Mouse (Mus musculus) heart, embryonic 13.5 days (tissue): ENCODE results near the gene Gm8257. TPM values are rescaled to one million over a fixed set of nuclear protein-coding genes. Genes with fewer than 3 reads are reported as not detected.
"Not testable (repeated sequence)": the region's sequence is repeated elsewhere in the genome, so short reads cannot be mapped to it uniquely, and the experiment has no call there.

Experiments
- ATAC-seq: fragments of 200-750 bp; cut with Nextera tagmentation; 2 replicates; pipeline ENCODE4 v1.8.0; 2017; ENCODE audit warnings: moderate TSS enrichment; ENCODE audit not compliant: insufficient number of reproducible peaks, low FRiP score, low TSS enrichment; ENCODE audit errors: extremely low read depth
- H3K27ac ChIP-seq: fragments of 300-500 bp; sonication (generic); replicated peaks from 2 replicates; pipeline ENCODE4 v1.5.1; 2015; ENCODE audit warnings: moderate library complexity, mild to moderate bottlenecking, inconsistent platforms
- H3K27me3 ChIP-seq: fragments of 300-500 bp; sonication (generic); replicated peaks from 2 replicates; pipeline ENCODE4 v1.6.1; 2015; ENCODE audit warnings: mild to moderate bottlenecking, inconsistent platforms
- H3K36me3 ChIP-seq: fragments of 300-500 bp; sonication (generic); 2 replicates; pipeline ENCODE4 v1.6.1; 2015; ENCODE audit warnings: mild to moderate bottlenecking, inconsistent platforms
- H3K4me1 ChIP-seq: fragments of 300-500 bp; sonication (generic); 2 replicates; pipeline ENCODE4 v1.6.1; 2015; ENCODE audit warnings: inconsistent platforms
- H3K4me2 ChIP-seq: fragments of 300-500 bp; sonication (generic); 2 replicates; pipeline ENCODE4 v1.6.1; 2015; ENCODE audit warnings: inconsistent platforms, mild to moderate bottlenecking, moderate library complexity
- H3K4me3 ChIP-seq: fragments of 300-500 bp; sonication (generic); 2 replicates; pipeline ENCODE4 v1.5.1; 2015; ENCODE audit warnings: moderate library complexity, mild to moderate bottlenecking, inconsistent platforms
- H3K9ac ChIP-seq: fragments of 300-500 bp; sonication (generic); 2 replicates; pipeline ENCODE4 v1.6.1; 2015; ENCODE audit warnings: inconsistent platforms, mild to moderate bottlenecking, moderate library complexity
- H3K9me3 ChIP-seq: fragments of 300-500 bp; sonication (generic); 2 replicates; pipeline ENCODE4 v1.6.1; 2016; ENCODE audit warnings: inconsistent platforms
- WGBS: fragments of 180-500 bp; shearing (Covaris S2); methylation state at CpG from one replicate; pipeline ENCODE4 v1.1.7; 2015; ENCODE audit warnings: mixed read lengths; 5-methylcytosine and 5-hydroxymethylcytosine counted together
- polyA plus RNA-seq: library from polyadenylated mRNA; unstranded; fragments of >200 nt; fragmentation: Nextera tagmentation; extraction: Ambion mirVana; gene quantifications from 2 replicates; pipeline ENCODE4 v1.2.1, GENCODE M21; 2015

Gene Gm8257
- not detected in 2 replicates for polyA plus RNA-seq

GRCm38 (mm10) chr14:44706356-44706755 lies at the start of gene Gm8257:
Gm8257 (minus strand) TSS chr14:44706456.
- H3K4me1 ChIP-seq, H3K4me2 ChIP-seq, H3K27me3 ChIP-seq, H3K27ac ChIP-seq, H3K36me3 ChIP-seq, H3K4me3 ChIP-seq, H3K9ac ChIP-seq, H3K9me3 ChIP-seq, ATAC-seq: not testable (repeated sequence)
- WGBS: 41% methylated on average over 3 of the region's 3 CpGs

GRCm38 (mm10) chr14:44750240-44750639 lies 44.0 kb upstream of the Gm8257 start, which contains the start of gene Gm8267:
Gm8267 (minus strand) TSS chr14:44750340.
- no peaks in the 10 kb centered on the region for H3K36me3 ChIP-seq
- H3K4me3 ChIP-seq: no peak within 1 kb of the TSS
- no peak within 1 kb of the TSS for H3K27ac ChIP-seq
- ATAC-seq: no peak
- no peaks in the 10 kb centered on the region for H3K27me3 ChIP-seq
- H3K4me1 ChIP-seq: no peaks in the 10 kb centered on the region
- H3K9me3 ChIP-seq: no peaks in the 10 kb centered on the region
- WGBS: 72% methylated on average over 3 of the region's 3 CpGs
- no peak within 1 kb of the TSS for H3K9ac ChIP-seq
- H3K4me2 ChIP-seq: no peak within 1 kb of the TSS

GRCm38 (mm10) chr14:44742789-44743188 lies 36.5 kb upstream of the Gm8257 start:
- not testable (repeated sequence) for H3K27me3 ChIP-seq, H3K27ac ChIP-seq, H3K9ac ChIP-seq, H3K9me3 ChIP-seq, H3K4me1 ChIP-seq, H3K4me3 ChIP-seq, ATAC-seq, H3K4me2 ChIP-seq, H3K36me3 ChIP-seq
- whole genome bisulfite sequencing: 63% methylated on average over 1 of the region's 1 CpGs

GRCm38 (mm10) chr14:44730711-44731110 lies 24.5 kb upstream of the Gm8257 start:
- not testable (repeated sequence) for H3K4me1 ChIP-seq, ATAC-seq, H3K4me2 ChIP-seq, H3K27me3 ChIP-seq, H3K27ac ChIP-seq, H3K9ac ChIP-seq, H3K4me3 ChIP-seq, H3K9me3 ChIP-seq, H3K36me3 ChIP-seq

- H3K27me3 ChIP-seq, H3K9ac ChIP-seq, ATAC-seq, H3K27ac ChIP-seq, H3K4me1 ChIP-seq, H3K4me2 ChIP-seq, H3K36me3 ChIP-seq, H3K9me3 ChIP-seq, H3K4me3 ChIP-seq: not testable (repeated sequence)
- 73% methylated on average over 4 of the region's 4 CpGs for WGBS
Observed at GRCm38 (mm10) chr14:44627737-44628136, 78.5 kb downstream of the Gm8257 start, which contains the start of gene Gm5624. Gm5624 (minus strand) TSS chr14:44627938.

Other genes starting within 250 kb of the Gm8257 start
- not detected in 2 replicates for gene BC061237, start 214.0 kb downstream of the Gm8257 start, polyA plus RNA-seq
- gene Gm17093, start 188.2 kb downstream of the Gm8257 start, polyA plus RNA-seq: not detected in 2 replicates
- not detected in 2 replicates for gene Gm8247, start 123.3 kb downstream of the Gm8257 start, polyA plus RNA-seq
- not detected in 2 replicates for gene Gm5624, start 78.5 kb downstream of the Gm8257 start, polyA plus RNA-seq
- gene Gm8267, start 43.9 kb upstream of the Gm8257 start, polyA plus RNA-seq: not detected in 2 replicates
- not detected in 2 replicates for gene Ptgdr, start 152.9 kb upstream of the Gm8257 start, polyA plus RNA-seq